Mouse (Mus musculus) lung, postnatal 36 days (tissue): Measurements from ENCODE around the gene Dr1.
"Not testable (repeated sequence)": the region's sequence is repeated elsewhere in the genome, so short reads cannot be mapped to it uniquely, and the experiment has no call there.

Source experiments
- DNase-seq: peaks from one replicate; pipeline ENCODE4 v3.0.0; 2022; ENCODE audit warnings: mixed read lengths

Gene Dr1

DNA sequence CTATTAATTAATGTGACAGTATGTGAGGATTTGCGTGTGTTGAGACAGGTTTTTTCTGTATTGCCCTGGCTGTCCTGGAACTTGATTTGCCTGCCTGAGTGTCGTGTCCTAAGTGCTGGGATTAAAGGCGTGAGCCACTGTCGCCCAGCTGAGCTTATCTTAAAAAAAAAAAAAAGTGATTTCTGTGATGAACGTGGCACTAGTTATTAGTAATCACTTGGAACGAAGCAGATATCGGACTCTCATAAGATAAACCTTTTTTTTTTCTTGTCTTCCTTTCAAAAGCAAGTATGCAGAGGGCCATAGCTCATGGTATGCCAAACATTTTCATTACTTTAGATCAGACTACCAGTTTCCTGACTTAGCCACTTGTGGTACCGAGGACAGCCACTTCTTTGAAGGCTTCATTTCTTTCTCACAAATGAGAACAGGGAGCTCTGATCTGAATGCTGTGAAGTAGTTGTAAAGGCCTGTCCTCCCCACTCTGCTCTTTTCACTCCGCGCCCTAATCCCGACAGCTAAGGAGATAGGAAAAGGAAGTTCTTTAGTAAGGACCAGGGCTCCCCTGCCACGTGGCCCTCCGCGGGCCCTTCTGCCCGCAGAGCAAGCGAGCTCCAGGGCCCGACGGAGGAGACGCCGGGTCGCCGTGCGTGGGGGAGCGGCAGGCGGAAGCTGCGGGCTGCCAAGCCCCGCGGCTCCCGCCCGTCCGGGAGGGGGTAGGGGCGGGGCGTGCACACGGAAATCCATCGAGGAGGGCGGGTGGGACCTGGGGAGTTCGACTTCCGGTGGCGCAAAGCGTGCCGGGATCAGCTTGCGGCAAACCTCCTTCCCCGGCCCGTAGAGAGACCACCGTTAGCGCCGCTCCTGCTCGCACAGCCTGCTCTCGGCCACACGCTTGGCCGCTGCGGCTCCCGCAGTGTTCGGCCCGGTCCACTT, at the start of gene Dr1:
TSS of gene Dr1 (plus strand) at position 771 of the 936 bp plus-strand sequence.
- DNase-seq = peak; percentile 90

GRCm38 (mm10) chr5:108224077-108224476, 44.6 kb upstream of the Dr1 start:
- no peak for DNase-seq

- no peak for DNase-seq
Observed at GRCm38 (mm10) chr5:108226159-108226558, 42.5 kb upstream of the Dr1 start.

- peak; percentile 28 for DNase-seq
Observed at GRCm38 (mm10) chr5:108246314-108246765, 22.4 kb upstream of the Dr1 start.

GRCm38 (mm10) chr5:108250033-108250432, 18.7 kb upstream of the Dr1 start:
- no peak for DNase-seq

GRCm38 (mm10) chr5:108255259-108255658, 13.4 kb upstream of the Dr1 start:
- no peak for DNase-seq

- no peak for DNase-seq
Observed at GRCm38 (mm10) chr5:108262722-108263121, 6.0 kb upstream of the Dr1 start.

GRCm38 (mm10) chr5:108263785-108264184, 4.9 kb upstream of the Dr1 start:
- not testable (repeated sequence) for DNase-seq

DNA sequence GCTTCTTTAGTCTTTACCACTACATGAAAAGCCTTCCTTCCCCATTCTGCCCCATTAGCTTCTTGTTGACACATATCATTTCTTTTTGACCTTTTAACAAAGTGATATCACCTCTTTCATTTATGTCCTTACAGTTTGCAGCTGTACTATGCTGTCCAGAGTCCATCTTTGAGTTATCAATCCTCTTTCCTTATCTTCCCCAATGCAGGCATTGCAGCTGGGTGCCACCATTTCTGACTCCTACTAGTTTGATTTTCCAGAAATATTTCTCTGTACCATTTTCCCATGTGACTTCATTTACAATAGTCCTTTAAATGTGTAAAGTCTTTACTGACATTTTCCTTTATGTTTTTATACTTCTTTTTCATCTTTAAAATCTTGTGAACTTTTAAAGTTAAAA, 1.7 kb upstream of the Dr1 start:
- no peak for DNase-seq

DNA sequence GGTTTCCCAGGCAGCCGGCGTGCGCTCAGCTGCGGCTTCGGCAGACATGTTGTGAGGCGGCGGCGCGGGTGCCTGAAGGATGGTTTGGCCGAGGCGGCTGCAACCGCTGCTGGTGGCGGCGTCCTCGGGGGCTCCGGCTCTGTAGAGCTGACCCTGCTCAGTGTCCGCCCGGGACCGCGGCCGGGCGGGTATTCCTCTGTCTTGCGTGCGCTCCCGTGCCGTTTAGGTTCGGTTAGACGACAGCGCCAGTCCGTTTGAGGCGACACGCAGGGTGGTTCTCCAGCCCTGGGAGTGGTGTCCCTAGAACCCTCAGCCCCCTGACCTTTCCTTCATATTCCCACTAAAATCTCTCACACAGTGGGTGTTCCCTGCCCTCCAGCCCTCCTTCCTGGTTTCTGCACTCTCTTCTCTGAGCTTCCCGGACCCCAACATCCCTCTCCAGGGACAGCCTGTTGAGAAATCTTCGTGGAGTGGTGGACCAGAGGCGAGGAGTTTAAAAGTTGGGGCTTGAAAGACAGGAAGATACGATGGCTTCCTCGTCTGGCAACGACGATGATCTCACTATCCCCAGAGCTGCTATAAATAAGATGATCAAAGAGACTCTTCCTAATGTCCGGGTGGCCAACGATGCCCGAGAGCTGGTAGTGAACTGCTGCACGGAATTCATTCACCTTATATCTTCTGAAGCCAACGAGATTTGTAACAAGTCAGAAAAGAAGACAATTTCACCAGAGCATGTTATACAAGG, 540 bp downstream of the Dr1 start:
- peak; percentile 13 for DNase-seq

- no peak for DNase-seq
Observed at GRCm38 (mm10) chr5:108269811-108270151, 1.1 kb downstream of the Dr1 start.

- no peak for DNase-seq
Observed at GRCm38 (mm10) chr5:108270415-108270814, 1.7 kb downstream of the Dr1 start.

DNA sequence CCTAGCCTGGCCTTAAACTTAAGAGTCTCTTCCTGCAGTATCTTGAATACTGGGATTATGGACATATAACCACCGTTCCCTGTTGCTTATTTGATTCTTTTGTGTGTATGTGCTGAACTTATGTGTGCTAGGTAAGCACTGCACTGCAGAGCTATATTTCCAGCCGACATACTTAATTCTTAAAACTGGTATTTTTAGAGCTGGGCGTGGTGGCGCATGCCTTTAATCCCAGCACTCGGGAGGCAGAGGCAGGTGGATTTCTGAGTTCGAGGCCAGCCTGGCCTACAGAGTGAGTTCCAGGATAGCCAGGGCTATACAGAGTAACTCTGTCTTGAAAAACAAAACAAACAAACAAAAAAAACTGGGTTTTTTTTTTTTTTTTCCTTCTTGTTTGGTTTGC, 2.6 kb downstream of the Dr1 start:
- not testable (repeated sequence) for DNase-seq

GRCm38 (mm10) chr5:108286957-108287356, 18.3 kb downstream of the Dr1 start:
- DNase-seq = peak; percentile 41

DNA sequence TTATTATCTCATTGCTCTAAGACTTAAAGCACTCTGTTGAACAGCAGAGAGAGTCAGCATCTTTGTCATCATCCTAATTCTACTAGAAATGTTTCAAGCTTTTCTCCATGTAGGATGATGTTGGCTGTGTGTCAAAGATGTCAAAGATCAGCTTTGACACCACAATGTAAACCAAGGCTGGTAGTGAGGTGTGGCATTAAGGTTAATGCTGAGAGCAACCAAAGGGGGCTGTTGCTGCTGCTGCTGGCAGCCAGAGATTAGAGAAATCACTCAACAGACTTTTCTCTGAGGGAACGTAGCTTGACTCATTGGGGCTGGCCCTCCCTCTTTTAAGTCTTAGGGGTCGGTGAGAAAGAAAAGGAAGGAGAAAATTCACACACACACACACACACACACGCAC, 32.9 kb downstream of the Dr1 start:
- DNase-seq = no peak

GRCm38 (mm10) chr5:108312224-108313064, 43.7 kb downstream of the Dr1 start, which contains the start of gene Pigg:
TSS of gene Pigg (plus strand) at chr5:108312609.
- DNase-seq = peak; percentile 91

DNA sequence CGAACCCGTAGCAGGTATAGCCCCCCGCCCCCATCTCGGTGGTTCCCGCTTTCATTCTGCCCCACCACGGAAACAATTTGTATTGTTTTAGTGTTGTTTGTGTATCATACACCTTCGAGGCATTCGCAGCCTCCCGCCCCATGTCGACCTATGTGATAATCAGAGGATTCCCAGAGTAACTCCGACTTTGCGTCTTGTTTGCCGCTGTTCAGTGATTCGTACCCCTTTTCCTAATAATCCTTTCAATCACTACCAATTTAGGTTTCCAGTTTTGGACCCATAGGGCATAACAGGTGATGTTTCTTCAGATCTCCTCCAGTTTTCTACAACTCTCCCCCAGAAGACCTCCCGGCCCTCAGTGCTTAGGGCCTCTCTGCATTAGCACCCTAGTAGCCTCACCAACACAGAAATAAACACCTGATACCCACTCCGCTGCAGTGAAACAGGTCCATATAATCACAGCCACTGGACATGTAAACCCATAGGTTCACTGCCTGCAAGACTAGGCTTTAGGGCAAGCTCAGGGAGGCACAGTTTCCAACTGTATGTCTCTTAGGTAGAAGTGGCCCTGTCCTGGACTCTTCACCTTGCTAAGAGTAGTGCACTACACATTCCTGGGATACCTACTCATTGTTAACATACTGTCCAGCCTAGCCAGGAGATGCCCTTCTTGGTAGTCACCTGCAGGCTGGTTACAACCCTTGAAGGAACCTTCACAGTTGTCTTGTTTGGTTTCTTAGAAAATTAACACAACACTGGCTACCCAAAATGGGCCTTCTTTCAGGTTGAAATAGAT, 44.6 kb downstream of the Dr1 start:
- DNase-seq = peak; percentile 1
